Mouse (Mus musculus): ENCODE measurements around the gene Ammecr1. TPM values are rescaled to one million over a fixed set of nuclear protein-coding genes. Genes with fewer than 3 reads are reported as not detected.

The Ammecr1 gene
- 6.4 and 7.1 TPM in 2 replicates for polyA plus RNA-seq (2015; fragmentation: Nextera tagmentation; extraction: Ambion mirVana)

DNA sequence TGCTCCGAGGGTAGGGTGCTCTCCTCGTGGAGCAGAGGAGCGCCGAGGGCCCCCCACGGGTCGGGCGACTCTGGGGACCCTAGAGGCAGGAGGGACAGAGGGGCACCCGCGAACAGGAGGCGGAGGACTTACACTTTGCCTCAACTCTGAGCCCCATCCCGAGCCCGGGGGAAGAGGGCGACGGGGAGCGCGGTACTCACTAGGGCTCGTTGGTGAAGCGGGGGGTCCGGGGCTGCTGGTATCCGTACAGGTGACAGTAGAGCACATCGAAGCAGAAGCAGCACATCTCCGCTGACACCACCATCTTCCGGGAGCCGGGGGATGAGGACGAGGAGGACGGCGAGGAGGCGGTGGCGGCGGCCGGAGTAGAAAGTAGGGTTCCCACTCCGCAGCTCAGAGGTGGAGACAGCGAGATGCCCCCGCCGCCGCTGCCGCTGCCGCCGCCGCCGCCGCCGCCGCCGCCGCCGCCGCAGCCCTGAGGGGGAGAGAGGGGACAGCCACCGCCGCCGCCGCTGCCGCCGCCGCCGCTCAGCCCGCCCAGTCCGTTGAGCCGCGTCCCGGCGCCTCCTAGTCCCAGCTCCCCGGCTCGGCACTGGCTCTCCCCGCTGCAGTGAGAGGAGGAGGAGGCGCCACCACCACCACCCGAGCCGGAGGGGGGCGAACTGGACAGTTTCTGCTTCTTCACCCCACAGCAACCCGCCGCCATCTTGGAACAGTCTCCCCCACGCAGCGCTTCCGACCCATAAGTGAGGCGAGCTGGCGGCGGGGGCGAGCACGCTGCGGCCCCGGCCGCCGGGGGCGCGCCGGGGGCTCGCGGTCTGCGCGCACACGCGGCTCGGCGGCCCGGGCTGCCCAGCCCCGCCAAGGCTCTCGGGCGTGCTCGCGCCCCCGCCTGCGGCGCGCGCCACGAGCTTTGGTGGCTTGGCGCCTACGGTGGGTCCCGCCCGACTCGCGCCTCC is at the start of gene Ammecr1:
Gene Ammecr1 (minus strand): TSS at position 721 of the 959 bp plus-strand sequence.
- Histone ChIP-seq H3K36me3 (ENCODE audit: control insufficient read depth, insufficient read depth) (peaks cover 2% of the 10 kb centered on the region), H3K4me1 (ENCODE audit: control insufficient read depth, low read depth, low read length) (peaks cover 2% of the 10 kb centered on the region), H3K4me2 (ENCODE audit: low read depth, low read length) (peak within 1 kb of the TSS; percentile 72), H3K27ac (ENCODE audit: low read length) (peak within 1 kb of the TSS; percentile 88), H3K4me3 (ENCODE audit: low read depth, low read length) (peak within 1 kb of the TSS; percentile 83), H3K9me3 (replicated peaks; ENCODE audit: control insufficient read depth, low read length) (no peaks in the 10 kb centered on the region; the same call in 1 of the 2 replicates), H3K9ac (ENCODE audit: low read depth, low read length) (peak within 1 kb of the TSS; percentile 91), H3K27me3 (ENCODE audit: control insufficient read depth, insufficient read depth, low read depth, low read length) (peaks cover 3% of the 10 kb centered on the region; the same call in 1 of the 2 replicates)
- peak; percentile 94 for ATAC-seq (ENCODE audit: low read depth)
- WGBS (ENCODE audit: insufficient replicate concordance): 14% methylated on average over 57 of the region's 112 CpGs

DNA sequence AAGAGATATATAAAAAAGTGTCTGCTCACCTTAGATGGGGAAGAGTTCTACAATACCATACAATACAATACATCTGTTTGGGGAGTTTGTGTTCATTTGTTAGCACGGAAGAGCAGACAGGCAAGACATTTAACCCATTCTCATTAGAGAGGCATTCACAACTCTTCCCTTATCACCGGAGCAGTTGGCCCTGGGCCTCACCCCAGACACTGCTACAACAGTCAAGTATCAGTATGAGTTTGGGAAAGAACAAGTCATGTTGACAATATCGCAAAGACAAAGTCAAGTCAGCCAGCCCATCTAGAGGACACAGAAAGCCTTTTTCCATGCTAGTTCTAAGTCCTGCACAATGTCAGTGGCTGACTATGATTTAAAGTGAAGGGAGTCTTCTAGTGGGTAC is 47.6 kb upstream of the Ammecr1 start:
- Histone ChIP-seq H3K4me3 (ENCODE audit: low read depth, low read length) (no peak overlapping the region), H3K27ac (ENCODE audit: low read length) (no peak overlapping the region), H3K9ac (ENCODE audit: low read depth, low read length) (no peak overlapping the region), H3K36me3 (ENCODE audit: control insufficient read depth, insufficient read depth) (no peaks in the 10 kb centered on the region), H3K27me3 (ENCODE audit: control insufficient read depth, insufficient read depth, low read depth, low read length) (no peaks in the 10 kb centered on the region), H3K4me2 (ENCODE audit: low read depth, low read length) (no peak overlapping the region), H3K9me3 (replicated peaks; ENCODE audit: control insufficient read depth, low read length) (no peaks in the 10 kb centered on the region), H3K4me1 (ENCODE audit: control insufficient read depth, low read depth, low read length) (peaks cover 2% of the 10 kb centered on the region; the same call in 1 of the 2 replicates)
- WGBS (ENCODE audit: insufficient replicate concordance): 44% methylated on average over 3 of the region's 3 CpGs
- peak; percentile 61 for ATAC-seq (ENCODE audit: low read depth)

GRCm38 (mm10) chrX:143012334-143012733 is 45.8 kb upstream of the Ammecr1 start:
- Histone ChIP-seq H3K4me2 (ENCODE audit: low read depth, low read length) (peak overlapping the region; percentile 24; the same call in 1 of the 2 replicates), H3K9me3 (replicated peaks; ENCODE audit: control insufficient read depth, low read length) (no peaks in the 10 kb centered on the region), H3K27ac (ENCODE audit: low read length) (peak overlapping the region; percentile 54), H3K9ac (ENCODE audit: low read depth, low read length) (no peak overlapping the region; the same call in 1 of the 2 replicates), H3K36me3 (ENCODE audit: control insufficient read depth, insufficient read depth) (no peaks in the 10 kb centered on the region), H3K4me3 (ENCODE audit: low read depth, low read length) (no peak overlapping the region), H3K4me1 (ENCODE audit: control insufficient read depth, low read depth, low read length) (peaks cover 2% of the 10 kb centered on the region; the same call in 1 of the 2 replicates), H3K27me3 (ENCODE audit: control insufficient read depth, insufficient read depth, low read depth, low read length) (no peaks in the 10 kb centered on the region)
- WGBS (ENCODE audit: insufficient replicate concordance): 32% methylated on average over 3 of the region's 3 CpGs
- peak; percentile 44 for ATAC-seq (ENCODE audit: low read depth)

- Histone ChIP-seq H3K4me1 (ENCODE audit: control insufficient read depth, low read depth, low read length) (peaks cover 2% of the 10 kb centered on the region; the same call in 1 of the 2 replicates), H3K27me3 (ENCODE audit: control insufficient read depth, insufficient read depth, low read depth, low read length) (no peaks in the 10 kb centered on the region), H3K4me2 (ENCODE audit: low read depth, low read length) (peak overlapping the region; percentile 10; the same call in 1 of the 2 replicates), H3K36me3 (ENCODE audit: control insufficient read depth, insufficient read depth) (no peaks in the 10 kb centered on the region), H3K9ac (ENCODE audit: low read depth, low read length) (no peak overlapping the region), H3K4me3 (ENCODE audit: low read depth, low read length) (no peak overlapping the region), H3K27ac (ENCODE audit: low read length) (peak overlapping the region; percentile 54), H3K9me3 (replicated peaks; ENCODE audit: control insufficient read depth, low read length) (no peaks in the 10 kb centered on the region)
- 41% methylated on average over 4 of the region's 4 CpGs for WGBS (ENCODE audit: insufficient replicate concordance)
- peak; percentile 97 for ATAC-seq (ENCODE audit: low read depth)
Observed at GRCm38 (mm10) chrX:143011865-143012264, 45.3 kb upstream of the Ammecr1 start.

DNA sequence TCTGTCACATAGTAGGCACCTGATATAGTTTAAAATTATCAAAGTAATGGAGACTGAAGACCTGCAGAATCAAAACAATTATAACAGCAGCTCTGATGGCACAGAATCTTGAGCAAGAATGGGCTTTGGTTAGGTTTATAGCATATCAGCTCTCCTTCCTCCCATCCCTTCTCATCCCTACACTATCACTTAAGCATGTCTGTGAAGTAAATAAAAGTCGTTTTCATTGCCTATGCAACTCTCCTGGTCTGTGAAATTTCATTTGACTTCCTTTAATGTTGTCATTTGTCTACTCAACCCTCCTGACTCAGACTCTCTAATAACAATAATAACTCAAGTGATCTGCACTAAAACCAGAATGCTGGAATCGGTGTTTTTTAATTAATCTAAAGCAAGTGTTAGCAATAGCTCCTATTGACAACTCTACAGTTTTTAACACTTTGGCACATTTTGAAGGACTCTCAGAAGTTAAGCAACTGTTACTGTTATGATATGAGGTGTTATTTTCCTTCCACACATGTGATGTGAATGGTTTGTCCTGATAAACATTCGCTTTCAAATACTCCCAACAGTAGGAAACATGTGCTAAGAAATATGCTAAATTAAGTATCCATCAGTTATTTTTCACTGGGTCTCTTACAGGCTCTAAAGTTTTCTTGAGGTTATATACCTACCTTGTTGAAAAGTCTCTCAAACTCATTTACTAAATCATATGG is 37.8 kb upstream of the Ammecr1 start:
- WGBS (ENCODE audit: insufficient replicate concordance): 46% methylated on average over 3 of the region's 3 CpGs
- Histone ChIP-seq H3K36me3 (ENCODE audit: control insufficient read depth, insufficient read depth) (no peaks in the 10 kb centered on the region), H3K27me3 (ENCODE audit: control insufficient read depth, insufficient read depth, low read depth, low read length) (no peaks in the 10 kb centered on the region; the same call in 1 of the 2 replicates), H3K9me3 (replicated peaks; ENCODE audit: control insufficient read depth, low read length) (no peaks in the 10 kb centered on the region), H3K4me2 (ENCODE audit: low read depth, low read length) (no peak overlapping the region), H3K4me3 (ENCODE audit: low read depth, low read length) (no peak overlapping the region), H3K27ac (ENCODE audit: low read length) (peak overlapping the region; percentile 24; the same call in 1 of the 2 replicates), H3K9ac (ENCODE audit: low read depth, low read length) (no peak overlapping the region), H3K4me1 (ENCODE audit: control insufficient read depth, low read depth, low read length) (peaks cover 5% of the 10 kb centered on the region; the same call in 1 of the 2 replicates)
- ATAC-seq (ENCODE audit: low read depth): peak; percentile 81

DNA sequence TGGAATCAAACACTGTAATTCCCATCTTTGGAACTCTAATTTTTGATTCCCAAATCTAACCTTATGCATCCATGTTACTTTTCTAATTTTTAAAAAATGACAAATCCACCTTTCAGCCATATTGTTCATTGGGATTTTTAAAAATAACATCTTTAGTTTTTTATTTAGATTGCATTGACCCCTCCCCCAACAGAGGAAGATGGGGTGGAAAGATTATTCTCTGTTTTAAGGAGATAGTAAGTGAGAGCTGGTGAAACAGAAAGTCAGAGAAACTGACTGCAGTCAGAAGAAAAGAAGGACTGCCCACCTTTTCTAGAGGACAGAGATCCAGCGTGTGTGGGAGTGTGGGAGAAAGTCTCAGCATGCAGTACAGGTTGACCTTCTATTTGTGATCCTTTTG is 30.7 kb upstream of the Ammecr1 start:
- no peak overlapping the region for H3K4me3 ChIP-seq (ENCODE audit: low read depth, low read length)
- no peak overlapping the region for H3K4me2 ChIP-seq (ENCODE audit: low read depth, low read length)
- no peak for ATAC-seq (ENCODE audit: low read depth)
- no peak overlapping the region for H3K9ac ChIP-seq (ENCODE audit: low read depth, low read length)
- no peak overlapping the region for H3K27ac ChIP-seq (ENCODE audit: low read length)
- no peaks in the 10 kb centered on the region for H3K9me3 ChIP-seq (replicated peaks; ENCODE audit: control insufficient read depth, low read length)
- 31% methylated on average over 1 of the region's 1 CpGs for WGBS (ENCODE audit: insufficient replicate concordance)
- no peaks in the 10 kb centered on the region for H3K4me1 ChIP-seq (ENCODE audit: control insufficient read depth, low read depth, low read length)
- H3K27me3 ChIP-seq (ENCODE audit: control insufficient read depth, insufficient read depth, low read depth, low read length): no peaks in the 10 kb centered on the region; the same call in 1 of the 2 replicates
- no peaks in the 10 kb centered on the region for H3K36me3 ChIP-seq (ENCODE audit: control insufficient read depth, insufficient read depth)

DNA sequence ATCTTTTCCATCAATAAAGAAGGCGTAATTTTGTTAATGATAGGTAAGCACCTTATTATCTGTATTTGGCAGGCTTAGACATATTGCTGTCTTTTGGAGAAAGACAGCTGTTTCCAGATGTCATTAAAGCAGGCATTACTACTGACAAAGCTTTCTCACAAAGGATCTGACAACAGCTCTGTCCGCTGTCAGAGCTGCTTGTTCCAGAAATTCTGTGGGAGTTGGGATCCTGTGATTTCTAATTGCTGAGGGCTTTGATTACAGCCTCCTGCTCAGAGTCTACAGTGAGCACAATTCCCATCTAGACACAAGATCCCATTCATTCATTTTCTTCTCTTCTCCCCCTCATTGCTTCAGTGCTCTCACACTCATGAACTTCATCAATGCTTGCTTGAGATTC is 28.0 kb upstream of the Ammecr1 start:
- Histone ChIP-seq H3K9ac (ENCODE audit: low read depth, low read length) (no peak overlapping the region), H3K4me1 (ENCODE audit: control insufficient read depth, low read depth, low read length) (no peaks in the 10 kb centered on the region), H3K27me3 (ENCODE audit: control insufficient read depth, insufficient read depth, low read depth, low read length) (no peaks in the 10 kb centered on the region), H3K4me2 (ENCODE audit: low read depth, low read length) (no peak overlapping the region), H3K27ac (ENCODE audit: low read length) (no peak overlapping the region), H3K36me3 (ENCODE audit: control insufficient read depth, insufficient read depth) (no peaks in the 10 kb centered on the region), H3K4me3 (ENCODE audit: low read depth, low read length) (no peak overlapping the region), H3K9me3 (replicated peaks; ENCODE audit: control insufficient read depth, low read length) (no peaks in the 10 kb centered on the region)
- 49% methylated on average over 2 of the region's 2 CpGs for WGBS (ENCODE audit: insufficient replicate concordance)
- ATAC-seq (ENCODE audit: low read depth): no peak

- Histone ChIP-seq H3K4me1 (ENCODE audit: control insufficient read depth, low read depth, low read length) (peaks cover 16% of the 10 kb centered on the region), H3K27ac (ENCODE audit: low read length) (no peak overlapping the region), H3K27me3 (ENCODE audit: control insufficient read depth, insufficient read depth, low read depth, low read length) (no peaks in the 10 kb centered on the region), H3K4me3 (ENCODE audit: low read depth, low read length) (no peak overlapping the region), H3K4me2 (ENCODE audit: low read depth, low read length) (no peak overlapping the region), H3K9ac (ENCODE audit: low read depth, low read length) (no peak overlapping the region), H3K9me3 (replicated peaks; ENCODE audit: control insufficient read depth, low read length) (no peaks in the 10 kb centered on the region), H3K36me3 (ENCODE audit: control insufficient read depth, insufficient read depth) (no peaks in the 10 kb centered on the region)
- WGBS (ENCODE audit: insufficient replicate concordance): 53% methylated on average over 3 of the region's 3 CpGs
- no peak for ATAC-seq (ENCODE audit: low read depth)
Observed at GRCm38 (mm10) chrX:142984170-142984569, 17.6 kb upstream of the Ammecr1 start.

All from liver, embryonic 16.5 days (tissue).